Mouse (Mus musculus): ENCODE data around the gene Grb10. TPM values are rescaled to one million over a fixed set of nuclear protein-coding genes. Genes with fewer than 3 reads are reported as not detected.

Grb10 gene
- polyA plus RNA-seq, 1 experiment, result not detected

DNA sequence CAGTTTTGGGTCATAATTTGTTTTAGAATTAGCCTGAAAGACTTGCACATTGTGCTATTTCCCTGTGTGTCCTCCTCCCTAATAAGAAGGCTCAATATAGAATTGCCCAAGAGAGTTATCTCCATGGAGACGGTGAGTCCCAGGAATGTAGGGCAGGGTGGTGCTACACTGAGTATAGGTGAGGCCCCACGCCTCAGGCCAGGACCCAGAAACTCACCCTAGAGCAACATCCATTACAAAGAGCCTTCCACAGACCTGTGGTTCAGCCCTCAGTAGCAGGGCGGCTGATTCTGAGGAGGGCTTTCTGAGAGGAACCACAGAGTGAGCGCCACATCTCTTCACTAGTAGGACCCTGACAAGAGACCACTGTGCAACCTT, 89.5 kb downstream of the Grb10 start:
- 72% methylated on average over 4 of the region's 4 CpGs for WGBS
- no peak overlapping the region for H3K27ac ChIP-seq (ENCODE audit: insufficient read depth, low read depth, low read length)
- TF ChIP-seq POLR2A (IDR thresholded peaks at IDR 0.05; ENCODE audit: insufficient read depth, low read depth, low read length) (no peak), CTCF (IDR thresholded peaks at IDR 0.05; ENCODE audit: insufficient read depth, low read depth, low read length) (no peak)
- no peak overlapping the region for H3K4me3 ChIP-seq (ENCODE audit: insufficient read depth, low read depth, low read length)
- H3K4me1 ChIP-seq (ENCODE audit: control insufficient read depth, insufficient read depth, low read length), result peaks cover 5% of the 10 kb centered on the region; the same call in 1 of the 2 replicates

GRCm38 (mm10) chr11:11948321-11948987, 90.0 kb downstream of the Grb10 start:
- H3K4me1 ChIP-seq (ENCODE audit: control insufficient read depth, insufficient read depth, low read length), result peaks cover 5% of the 10 kb centered on the region; the same call in 1 of the 2 replicates
- no peak overlapping the region for H3K4me3 ChIP-seq (ENCODE audit: insufficient read depth, low read depth, low read length)
- no peak overlapping the region for H3K27ac ChIP-seq (ENCODE audit: insufficient read depth, low read depth, low read length)
- 73% methylated on average over 9 of the region's 9 CpGs for WGBS
- TF ChIP-seq CTCF (IDR thresholded peaks at IDR 0.05; ENCODE audit: insufficient read depth, low read depth, low read length) (no peak), POLR2A (IDR thresholded peaks at IDR 0.05; ENCODE audit: insufficient read depth, low read depth, low read length) (no peak)

DNA sequence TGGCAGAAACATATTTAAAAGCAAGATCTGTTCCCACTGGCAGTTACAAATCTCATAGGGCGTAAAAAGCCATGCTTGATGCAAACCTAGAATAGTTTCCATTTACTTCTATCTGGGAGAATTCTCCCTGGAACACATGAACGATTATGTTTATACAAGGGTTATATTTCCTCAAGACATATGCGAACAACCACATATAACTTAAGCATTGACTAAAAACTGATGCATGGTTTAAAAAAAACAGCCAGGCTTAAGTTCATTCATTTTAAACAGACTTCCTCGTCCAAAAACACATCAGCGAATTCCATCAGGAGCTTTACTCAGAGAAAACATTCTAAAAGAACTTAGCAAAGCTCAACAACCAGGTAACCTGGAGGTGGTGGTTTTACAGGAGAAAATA, 90.6 kb downstream of the Grb10 start:
- no peak for TF ChIP-seq POLR2A (IDR thresholded peaks at IDR 0.05; ENCODE audit: insufficient read depth, low read depth, low read length)
- TF ChIP-seq CTCF (IDR thresholded peaks at IDR 0.05; ENCODE audit: insufficient read depth, low read depth, low read length), result no peak
- Histone ChIP-seq H3K4me3 (ENCODE audit: insufficient read depth, low read depth, low read length) (no peak overlapping the region), H3K27ac (ENCODE audit: insufficient read depth, low read depth, low read length) (no peak overlapping the region), H3K4me1 (ENCODE audit: control insufficient read depth, insufficient read depth, low read length) (peaks cover 5% of the 10 kb centered on the region; the same call in 1 of the 2 replicates)
- 81% methylated on average over 5 of the region's 5 CpGs for WGBS

- Histone ChIP-seq H3K4me1 (ENCODE audit: control insufficient read depth, insufficient read depth, low read length) (peaks cover 5% of the 10 kb centered on the region; the same call in 1 of the 2 replicates), H3K27ac (ENCODE audit: insufficient read depth, low read depth, low read length) (no peak overlapping the region), H3K4me3 (ENCODE audit: insufficient read depth, low read depth, low read length) (no peak overlapping the region)
- TF ChIP-seq POLR2A (IDR thresholded peaks at IDR 0.05; ENCODE audit: insufficient read depth, low read depth, low read length) (no peak), CTCF (IDR thresholded peaks at IDR 0.05; ENCODE audit: insufficient read depth, low read depth, low read length) (no peak)
- 96% methylated on average over 4 of the region's 4 CpGs for WGBS
Observed at GRCm38 (mm10) chr11:11945766-11946165, 92.7 kb downstream of the Grb10 start.

GRCm38 (mm10) chr11:11944814-11945213, 93.7 kb downstream of the Grb10 start:
- Histone ChIP-seq H3K4me1 (ENCODE audit: control insufficient read depth, insufficient read depth, low read length) (peaks cover 5% of the 10 kb centered on the region; the same call in 1 of the 2 replicates), H3K4me3 (ENCODE audit: insufficient read depth, low read depth, low read length) (no peak overlapping the region), H3K27ac (ENCODE audit: insufficient read depth, low read depth, low read length) (no peak overlapping the region)
- WGBS, result 97% methylated on average over 4 of the region's 4 CpGs
- TF ChIP-seq POLR2A (IDR thresholded peaks at IDR 0.05; ENCODE audit: insufficient read depth, low read depth, low read length) (no peak), CTCF (IDR thresholded peaks at IDR 0.05; ENCODE audit: insufficient read depth, low read depth, low read length) (no peak)

DNA sequence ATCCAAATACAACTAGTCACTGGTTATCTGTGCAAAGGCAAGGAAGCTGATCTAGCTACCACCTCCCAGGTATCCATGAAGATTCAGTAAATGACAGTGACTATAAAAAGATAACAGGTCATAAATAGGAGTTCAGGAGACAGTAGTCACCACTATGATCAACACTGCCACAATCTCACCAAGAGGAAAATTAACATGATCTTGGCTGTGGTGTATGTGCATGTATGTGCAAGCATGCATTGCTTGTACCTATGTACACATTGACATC, 94.5 kb downstream of the Grb10 start:
- H3K27ac ChIP-seq (ENCODE audit: insufficient read depth, low read depth, low read length), result no peak overlapping the region
- H3K4me1 ChIP-seq (ENCODE audit: control insufficient read depth, insufficient read depth, low read length), result peaks cover 4% of the 10 kb centered on the region; the same call in 1 of the 2 replicates
- no peak overlapping the region for H3K4me3 ChIP-seq (ENCODE audit: insufficient read depth, low read depth, low read length)
- no peak for TF ChIP-seq CTCF (IDR thresholded peaks at IDR 0.05; ENCODE audit: insufficient read depth, low read depth, low read length)
- no peak for TF ChIP-seq POLR2A (IDR thresholded peaks at IDR 0.05; ENCODE audit: insufficient read depth, low read depth, low read length)

- Histone ChIP-seq H3K27ac (ENCODE audit: insufficient read depth, low read depth, low read length) (no peak overlapping the region), H3K4me3 (ENCODE audit: insufficient read depth, low read depth, low read length) (no peak overlapping the region), H3K4me1 (ENCODE audit: control insufficient read depth, insufficient read depth, low read length) (peaks cover 2% of the 10 kb centered on the region; the same call in 1 of the 2 replicates)
- 89% methylated on average over 13 of the region's 13 CpGs for WGBS
- TF ChIP-seq CTCF (IDR thresholded peaks at IDR 0.05; ENCODE audit: insufficient read depth, low read depth, low read length) (no peak), POLR2A (IDR thresholded peaks at IDR 0.05; ENCODE audit: insufficient read depth, low read depth, low read length) (no peak)
Observed at GRCm38 (mm10) chr11:11943240-11944081, 95.0 kb downstream of the Grb10 start.

- 69% methylated on average over 6 of the region's 6 CpGs for WGBS
- Histone ChIP-seq H3K27ac (ENCODE audit: insufficient read depth, low read depth, low read length) (no peak overlapping the region), H3K4me1 (ENCODE audit: control insufficient read depth, insufficient read depth, low read length) (no peaks in the 10 kb centered on the region), H3K4me3 (ENCODE audit: insufficient read depth, low read depth, low read length) (no peak overlapping the region)
- no peak for TF ChIP-seq CTCF (IDR thresholded peaks at IDR 0.05; ENCODE audit: insufficient read depth, low read depth, low read length)
- no peak for TF ChIP-seq POLR2A (IDR thresholded peaks at IDR 0.05; ENCODE audit: insufficient read depth, low read depth, low read length)
Observed at GRCm38 (mm10) chr11:11942320-11943217, 95.9 kb downstream of the Grb10 start.

All from olfactory bulb, adult 2 months (tissue).